Mouse (Mus musculus): ENCODE results near the gene Tmeff1.

- TF ChIP-seq CTCF (IDR thresholded peaks at IDR 0.05), result no peak
- no peak for TF ChIP-seq EP300 (IDR thresholded peaks at IDR 0.05)
These were observed 43.3 kb upstream of the Tmeff1 start for GRCm38 (mm10) chr4:48541526-48542250.

All from lung, postnatal 0 days (tissue).